Mouse (Mus musculus): ENCODE data around the gene Rgs6.

GRCm38 (mm10) chr12:82754501-82754900 lies 166.4 kb downstream of the Rgs6 start:
- no peak for TF ChIP-seq POLR2A (IDR thresholded peaks at IDR 0.05; ENCODE audit: borderline replicate concordance, extremely low read depth, insufficient read depth, insufficient read length, poor library complexity, severe bottlenecking)
- no peak for TF ChIP-seq CTCF (IDR thresholded peaks at IDR 0.05; ENCODE audit: borderline replicate concordance, extremely low read depth, insufficient read depth, insufficient read length)

All from brain, embryonic 14.5 days (tissue).